Mouse (Mus musculus): ENCODE measurements around the gene Spert.
A peak's percentile ranks its signal among the peaks of the same experiment; 100 is the strongest.

Spert gene

DNA sequence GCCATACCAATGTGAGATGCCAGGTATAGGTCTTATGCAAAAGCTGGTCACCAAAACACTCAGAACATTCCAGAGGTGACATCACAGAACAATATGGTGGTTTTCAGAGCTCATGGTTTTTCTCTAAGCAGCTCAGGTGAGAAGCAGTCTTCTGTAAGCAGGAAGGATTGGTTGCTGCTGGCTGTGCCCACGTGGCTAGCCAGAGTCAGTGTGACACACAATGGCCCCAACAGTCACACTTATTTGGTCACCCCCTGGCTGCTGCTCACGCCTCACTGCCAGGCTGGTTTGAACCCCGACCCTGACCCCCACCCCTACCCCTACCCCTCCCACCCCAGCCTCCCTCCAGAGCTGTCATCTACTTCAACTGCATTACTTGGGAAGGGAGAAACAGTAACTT, at the start of gene Spert:
Spert (minus strand) TSS at position 139 of the 400 bp plus-strand sequence.
- DNase-seq, result no peak

DNA sequence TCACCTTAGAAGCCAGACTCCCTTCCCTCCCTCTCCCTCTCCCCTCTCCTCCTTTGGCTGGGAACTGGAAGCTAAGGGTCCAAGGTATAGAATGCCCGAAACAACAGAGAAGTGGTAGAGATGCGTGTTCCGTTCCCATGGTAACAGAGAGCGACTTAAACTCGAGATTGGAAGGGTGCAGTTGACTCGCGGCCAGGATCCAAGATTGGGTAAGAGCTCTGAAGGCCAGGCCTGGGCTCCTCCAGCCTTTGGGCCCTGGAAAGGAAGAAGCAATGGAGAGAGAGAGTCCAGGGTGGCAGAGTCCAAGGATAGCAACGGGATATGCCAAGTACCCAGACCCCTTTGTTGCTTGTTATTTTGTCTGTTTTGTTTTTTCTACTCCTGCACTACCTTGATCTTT, 49.2 kb upstream of the Spert start, which contains the start of gene Erich6b:
Erich6b (plus strand) TSS at position 180 of the 400 bp plus-strand sequence.
- DNase-seq, result no peak

DNA sequence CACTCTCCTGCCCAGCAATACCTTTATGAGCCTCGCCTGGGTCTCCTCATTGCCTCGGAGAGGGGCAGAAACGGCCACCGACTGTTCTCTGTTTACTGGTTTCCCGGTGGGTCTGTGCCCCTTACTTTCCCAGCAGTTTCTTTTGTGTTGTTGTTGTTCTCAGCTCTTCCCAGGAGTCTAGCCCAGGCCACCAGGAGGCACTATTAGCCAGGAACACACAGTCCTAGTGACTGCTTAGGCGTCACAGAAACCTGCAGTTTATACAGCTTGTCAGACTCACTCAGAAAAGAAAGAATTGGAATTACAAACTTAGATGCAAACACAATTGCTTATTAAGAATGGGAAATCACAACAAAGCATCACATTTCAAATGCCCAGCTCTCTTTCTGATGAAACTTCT, 48.5 kb upstream of the Spert start:
- DNase-seq, result no peak

DNA sequence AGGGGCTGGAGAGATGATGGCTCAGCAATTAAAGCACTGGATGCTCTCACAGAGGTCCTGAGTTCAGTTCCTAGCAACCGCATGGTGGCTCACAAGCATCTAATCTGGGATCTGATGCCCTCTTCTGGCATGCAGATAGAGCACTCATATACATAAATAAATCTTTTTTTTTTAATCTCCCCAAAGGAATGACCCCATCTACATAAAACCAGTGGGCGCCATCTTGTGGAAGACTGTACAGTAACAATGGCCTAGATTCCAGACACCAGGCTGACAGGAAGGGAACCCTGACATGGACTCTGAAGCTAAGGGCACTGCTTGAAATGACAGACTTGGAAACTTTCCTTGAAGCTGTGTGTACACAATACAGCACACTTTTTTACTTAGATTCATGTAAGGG, 47.9 kb upstream of the Spert start:
- DNase-seq, result peak; percentile 13

DNA sequence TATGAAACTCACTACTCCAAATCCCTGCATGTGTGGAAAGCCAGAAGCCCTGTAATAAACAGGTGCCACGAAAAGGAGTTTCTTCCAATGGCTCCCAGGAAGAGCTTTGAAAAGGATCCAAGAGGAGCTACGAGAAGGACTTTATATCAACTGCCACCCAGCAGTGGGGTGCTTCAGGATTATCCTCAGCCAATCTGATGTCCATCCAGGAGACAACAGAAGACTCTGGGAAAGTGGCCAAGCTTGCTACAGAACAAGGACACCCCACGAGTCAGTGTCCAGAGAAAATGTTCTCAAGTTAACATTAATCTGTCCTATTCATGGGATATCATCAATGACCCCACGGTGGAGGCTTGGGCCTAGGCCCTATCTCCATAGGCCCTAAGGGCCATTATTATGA, 44.7 kb upstream of the Spert start:
- no peak for DNase-seq

DNA sequence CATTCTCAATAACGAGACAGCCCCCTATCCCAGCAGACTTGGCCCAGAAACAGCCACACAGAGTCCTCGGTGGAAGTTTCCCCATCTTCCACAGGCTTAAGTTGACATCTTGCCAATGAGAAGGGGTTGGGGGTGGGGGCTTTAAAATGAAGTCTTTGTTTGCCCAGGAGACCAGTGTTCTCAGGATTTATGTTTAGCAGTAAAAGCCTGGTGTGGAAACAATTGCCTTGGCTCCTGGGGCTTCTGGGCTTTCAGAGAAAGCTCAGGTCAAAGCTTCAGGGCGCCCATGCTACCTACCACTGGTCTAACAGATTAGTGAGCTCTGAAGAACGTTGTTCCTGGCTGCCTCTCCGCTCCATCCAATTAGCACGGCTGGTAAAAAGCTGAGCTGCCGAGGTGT, 43.2 kb upstream of the Spert start:
- DNase-seq, result no peak

DNA sequence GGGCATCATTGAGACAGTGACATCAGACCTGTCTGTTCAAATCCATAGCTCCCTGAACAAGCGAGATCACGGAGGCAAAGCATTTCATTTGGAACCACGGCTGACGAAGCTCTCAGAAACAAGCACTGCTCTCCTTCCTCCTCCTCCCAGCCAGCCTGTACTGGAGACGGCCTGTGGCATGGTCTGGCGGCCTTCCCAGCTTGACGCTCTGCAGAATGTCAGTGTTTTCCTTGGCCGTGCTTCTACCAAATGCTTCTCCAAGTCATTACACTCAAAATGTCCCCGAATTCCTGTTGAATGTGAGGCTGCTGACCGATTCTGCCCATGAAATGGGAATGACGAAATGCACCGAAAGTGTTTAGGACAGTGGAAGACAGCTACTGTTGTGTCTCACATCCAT, 42.4 kb upstream of the Spert start:
- peak; percentile 63 for DNase-seq

DNA sequence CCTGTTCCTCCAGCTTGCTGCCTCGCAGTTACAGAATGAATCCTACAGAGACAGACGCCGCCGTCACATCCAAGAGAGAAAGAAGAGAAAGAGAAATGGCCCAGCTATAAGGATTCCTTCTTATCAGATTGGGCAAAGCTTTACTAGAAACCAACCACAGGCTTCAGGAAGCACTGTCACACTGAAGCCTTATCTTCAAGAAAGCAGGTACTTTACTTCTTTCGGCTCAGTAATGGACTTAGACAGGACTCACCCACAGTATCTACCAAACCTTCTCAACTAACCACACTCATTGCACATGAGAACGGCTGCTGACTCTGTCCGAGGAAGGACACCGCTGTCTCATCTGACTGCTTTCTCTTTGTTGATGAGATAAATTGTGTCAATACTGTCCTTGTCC, 36.0 kb upstream of the Spert start:
- DNase-seq, result no peak

DNA sequence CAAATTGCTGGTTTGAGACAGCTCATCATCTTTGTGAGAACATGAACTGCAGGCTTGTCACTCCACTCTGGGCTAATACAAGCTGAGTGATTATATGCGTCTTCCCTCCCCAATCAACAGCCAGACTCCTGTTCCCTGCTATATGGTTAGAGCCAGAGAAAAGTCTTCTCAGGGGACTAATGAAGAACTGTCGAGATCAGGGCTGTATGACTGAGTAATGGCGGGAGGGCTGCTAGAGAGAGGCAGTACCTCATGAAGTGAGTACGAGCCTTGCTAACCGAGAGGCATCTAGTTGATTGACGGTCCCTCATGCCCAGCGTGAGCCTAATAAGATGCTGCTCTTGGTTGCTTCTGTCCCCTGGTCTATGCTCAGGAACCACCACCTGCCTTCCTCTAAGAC, 30.1 kb upstream of the Spert start:
- no peak for DNase-seq

DNA sequence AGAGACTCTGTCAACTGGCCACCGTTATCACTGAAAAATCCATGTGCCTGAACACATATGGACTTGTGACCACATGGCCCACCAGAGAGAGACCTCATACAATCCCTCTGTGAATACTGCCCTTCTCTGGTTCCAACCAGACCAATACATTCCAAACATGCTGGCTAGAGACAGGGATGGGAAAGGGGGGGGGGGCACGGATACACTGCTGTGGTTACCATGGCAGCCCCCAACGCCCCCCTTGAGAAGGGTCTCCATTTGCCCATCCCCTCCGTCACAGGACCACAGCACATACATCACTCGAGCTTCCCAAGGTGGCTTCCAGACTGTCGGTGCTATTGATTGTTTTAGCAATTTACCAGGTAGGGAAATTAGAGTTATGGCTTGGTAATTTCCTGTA, 23.5 kb upstream of the Spert start:
- no peak for DNase-seq

DNA sequence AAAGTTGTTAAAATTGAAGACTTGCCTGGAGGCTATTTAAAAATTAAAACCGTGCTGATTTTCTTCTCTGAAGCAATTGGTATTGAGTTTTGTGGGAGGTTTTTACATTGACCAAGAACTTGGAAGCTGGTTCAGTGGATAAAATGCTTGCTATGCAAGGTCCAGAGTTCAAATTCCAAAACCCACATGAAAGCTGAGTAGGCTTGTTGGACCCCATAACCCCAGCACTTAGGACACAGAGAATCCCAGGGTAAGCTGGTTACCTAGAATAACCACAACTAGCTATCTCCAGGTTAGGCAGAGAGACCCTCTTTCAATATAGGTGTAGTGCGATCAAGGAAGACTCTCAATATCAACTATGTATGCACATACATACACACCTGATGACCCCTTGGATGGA, 16.3 kb upstream of the Spert start:
- DNase-seq, result peak; percentile 55

DNA sequence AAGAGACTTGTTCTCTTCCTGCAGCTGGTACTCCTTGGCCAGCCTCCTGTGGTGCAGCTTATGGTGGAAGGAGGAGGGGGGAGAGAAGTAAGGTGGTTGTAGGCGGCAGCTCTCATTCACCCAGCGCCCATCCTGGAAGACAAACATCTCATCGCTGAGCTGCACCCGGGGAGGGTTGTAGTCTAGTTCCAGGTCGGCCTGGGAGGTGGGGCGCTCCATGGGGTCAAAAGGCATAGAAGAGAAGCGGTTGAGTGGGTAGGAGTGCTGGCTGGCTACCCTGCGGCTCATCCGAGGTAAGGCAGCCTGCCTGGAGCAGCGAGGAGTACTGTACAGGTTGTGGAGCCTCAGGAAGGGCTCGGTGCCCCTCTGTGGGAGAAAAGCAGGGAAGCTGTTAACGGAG, 9.0 kb downstream of the Spert start:
- DNase-seq, result peak; percentile 11

DNA sequence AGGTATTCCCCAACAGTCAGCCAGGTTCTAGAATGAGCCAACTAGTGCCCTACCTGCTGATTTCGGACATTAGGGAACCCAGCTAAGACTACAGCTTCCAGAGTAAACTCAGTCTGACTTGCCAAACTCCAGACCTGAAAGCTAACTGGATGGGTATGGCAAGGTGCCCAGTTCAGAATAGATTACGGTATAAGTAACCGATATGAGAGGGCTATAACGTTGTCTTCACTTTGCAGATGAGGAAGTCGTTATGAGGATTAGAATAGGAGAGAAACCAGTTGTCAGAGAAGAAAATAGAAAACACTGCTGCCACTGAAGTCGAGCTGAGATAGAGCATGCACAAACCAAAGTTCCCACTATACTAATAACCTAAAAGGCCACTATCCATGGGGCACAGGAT, 13.9 kb downstream of the Spert start:
- DNase-seq, result no peak

DNA sequence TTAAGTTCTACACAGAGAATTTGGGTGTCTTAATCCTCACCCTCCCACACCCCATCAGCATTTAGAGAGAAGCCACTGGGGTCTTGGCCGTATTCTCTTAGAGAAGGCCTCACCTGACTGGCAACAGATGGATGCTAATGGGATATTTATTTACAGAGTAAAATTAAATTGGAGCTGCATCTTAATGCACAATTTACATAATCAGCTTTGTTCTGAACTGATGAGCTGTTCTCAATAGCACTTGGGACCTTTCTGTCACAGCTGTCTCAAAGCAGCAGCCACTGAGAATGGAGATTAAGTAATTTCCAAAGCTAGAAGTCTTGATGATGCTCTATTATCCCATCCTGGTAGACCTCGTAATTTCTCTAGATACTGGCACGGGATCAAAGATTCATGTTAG, 26.6 kb downstream of the Spert start:
- no peak for DNase-seq

DNA sequence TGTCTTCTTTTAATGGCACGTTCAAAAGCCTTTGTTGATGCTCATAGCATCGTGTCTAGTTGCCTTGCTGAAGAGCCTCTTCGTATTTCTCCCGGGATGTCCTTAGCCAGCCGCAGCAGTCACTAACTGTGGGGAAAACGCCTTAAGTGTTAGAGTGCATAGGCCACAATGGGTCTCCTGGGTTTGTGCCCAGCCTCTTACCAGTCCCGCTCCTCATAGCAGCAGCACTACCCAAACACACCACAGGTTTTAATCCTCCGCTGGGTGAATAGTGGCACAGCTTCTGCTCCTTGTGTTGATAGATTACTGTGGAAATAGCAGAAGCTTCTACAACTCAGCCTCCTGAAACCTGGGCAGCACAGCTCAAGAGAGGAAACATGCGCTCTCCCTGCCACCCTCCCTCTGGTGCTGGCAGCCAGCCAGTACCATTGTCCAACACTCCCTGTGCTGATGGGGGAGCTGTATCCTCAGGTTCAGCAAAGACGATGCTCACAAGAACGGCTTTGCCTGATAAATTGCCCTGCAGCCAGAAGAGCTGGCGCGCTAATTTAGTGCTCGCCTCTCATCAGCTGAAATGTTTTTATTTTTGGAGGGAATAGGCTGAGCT, 27.3 kb downstream of the Spert start:
- DNase-seq, result peak; percentile 34

DNA sequence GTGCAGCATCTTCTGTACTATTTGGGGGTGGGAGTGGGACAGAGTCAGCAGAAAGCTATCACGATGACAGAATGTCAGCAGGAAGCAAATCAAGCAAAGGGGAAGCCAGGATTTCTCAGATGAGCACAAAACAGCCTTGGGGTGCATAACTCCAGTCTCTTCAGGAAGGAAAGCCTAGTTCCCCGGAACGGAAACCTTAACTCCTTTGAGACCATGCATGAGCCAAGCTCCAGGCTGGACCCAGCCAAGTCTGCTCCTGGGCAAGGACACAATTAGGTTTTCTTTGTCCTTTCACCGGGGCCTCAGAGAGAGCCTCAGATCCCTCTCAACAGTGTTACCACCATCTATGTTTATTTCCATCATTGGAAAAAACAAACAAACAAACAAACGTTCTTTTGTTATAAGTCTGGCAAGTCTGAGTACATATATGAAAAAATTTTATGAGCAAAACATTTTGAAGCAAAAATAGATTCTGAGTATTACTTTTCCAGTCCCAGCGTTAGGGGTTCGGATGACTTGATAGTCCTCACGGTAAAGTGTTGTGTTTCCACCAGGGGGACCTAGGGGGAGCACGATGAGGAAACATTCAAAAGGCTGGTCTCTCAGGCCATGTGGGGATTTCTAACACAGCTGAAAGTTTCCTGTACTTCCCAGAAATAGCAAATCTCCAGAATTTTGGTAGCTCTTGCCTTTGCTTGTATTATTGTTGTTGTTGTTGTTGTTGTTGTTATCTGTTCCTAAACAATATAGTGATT, 31.2 kb downstream of the Spert start:
- peak; percentile 25 for DNase-seq

DNA sequence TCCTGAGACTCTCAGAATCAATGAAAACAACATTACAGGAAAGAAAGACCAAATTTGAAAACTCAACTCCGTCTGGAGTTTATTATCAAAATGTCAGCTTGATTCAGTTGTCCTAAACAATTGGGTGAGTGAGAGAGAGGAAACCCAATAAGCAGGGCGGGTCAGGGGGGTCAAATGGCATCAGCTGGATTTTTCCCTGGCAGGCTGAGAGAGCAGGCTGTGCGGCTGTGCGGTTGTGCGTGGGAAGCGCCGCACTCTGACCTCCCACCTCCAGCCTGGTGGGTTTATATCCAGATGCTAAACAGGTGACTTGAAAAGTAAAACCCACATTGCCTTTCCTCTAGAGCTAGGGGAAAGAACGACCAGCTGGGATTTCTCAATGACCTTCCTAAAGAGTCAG, 51.2 kb downstream of the Spert start:
- DNase-seq, result no peak

DNA sequence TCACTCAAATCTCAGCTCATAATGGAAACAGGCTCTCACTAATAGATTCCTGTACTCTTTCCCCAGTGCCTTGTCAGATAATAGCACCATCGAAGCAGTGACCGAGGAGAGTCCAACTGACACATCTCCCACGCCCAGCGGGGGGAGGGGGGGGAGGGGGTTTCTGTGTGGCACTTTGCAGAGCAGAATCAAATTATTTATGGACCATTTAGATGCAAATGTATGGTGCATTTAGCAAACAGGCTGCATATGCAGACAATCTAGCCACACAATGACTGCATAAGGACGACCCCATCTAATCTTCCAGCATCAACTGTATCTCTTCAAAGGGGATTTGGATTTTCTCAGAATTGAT, 51.9 kb downstream of the Spert start:
- no peak for DNase-seq

DNA sequence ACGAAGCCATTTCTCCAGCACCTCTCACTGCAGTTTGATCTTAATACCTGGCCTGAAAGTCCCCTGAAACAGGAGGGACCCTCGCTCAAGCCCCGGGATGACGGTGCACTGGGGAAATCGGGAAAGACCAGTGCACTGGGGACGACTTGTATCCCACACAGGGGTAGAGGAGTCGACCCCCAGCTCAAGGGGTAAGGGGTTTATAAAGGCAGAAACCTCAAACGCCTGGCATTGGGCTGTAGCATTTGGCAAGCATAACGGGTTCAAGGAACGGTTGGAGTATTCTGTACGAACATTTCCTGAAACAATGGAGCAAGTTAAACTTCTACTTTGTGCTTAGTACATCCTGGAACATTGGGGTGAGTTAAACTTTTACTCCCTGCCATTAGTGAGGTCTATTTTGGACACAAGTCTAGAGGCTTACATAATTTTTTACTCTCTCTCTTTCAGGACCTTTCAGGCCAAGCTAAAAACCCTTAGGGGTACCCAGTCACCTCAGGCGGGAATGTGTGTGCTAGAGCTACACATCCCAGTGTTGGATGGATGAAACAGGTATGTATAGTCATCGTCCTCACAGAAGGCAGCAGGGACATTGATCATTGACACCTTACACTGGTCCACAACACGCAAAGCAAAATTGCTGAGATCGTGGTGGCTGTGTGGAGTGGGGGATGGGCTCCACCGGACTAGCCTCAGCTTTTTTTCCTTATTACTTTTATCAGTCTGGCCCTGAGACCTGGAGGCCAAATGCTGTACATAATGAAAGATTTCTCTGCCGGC, 52.5 kb downstream of the Spert start:
- peak; percentile 61 for DNase-seq

DNA sequence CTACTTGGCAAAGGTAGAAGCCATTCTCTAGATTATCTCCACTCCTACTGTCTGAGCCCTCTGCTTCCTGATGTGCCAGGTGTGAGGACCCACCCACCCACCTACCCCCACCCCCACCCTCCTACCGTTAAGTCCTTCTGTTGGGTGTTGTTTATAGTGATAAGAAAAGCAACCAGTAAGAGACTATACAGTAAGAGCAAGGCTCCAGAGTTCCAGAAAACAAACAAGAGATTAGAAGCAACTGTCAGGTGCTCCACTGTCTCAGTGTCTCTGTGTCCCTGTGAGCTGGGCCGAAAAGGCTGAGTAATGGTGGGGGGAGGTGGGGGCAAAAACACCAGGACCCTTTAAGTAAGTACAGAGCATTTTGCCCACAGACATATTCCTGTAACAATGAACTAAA, 53.7 kb downstream of the Spert start:
- no peak for DNase-seq

All from kidney, adult 11 months (tissue).